Mouse (Mus musculus) left cerebral cortex, adult 9 months (tissue): ENCODE measurements around the gene Kcnj1.

ENCODE experiments used
- DNase-seq, 2 experiments: peaks; one replicate each; pipeline ENCODE4 v3.0.0; 2022; ENCODE audit warnings: low spot score in 2 of 2

Gene Kcnj1

GRCm38 (mm10) chr9:32448766-32449165 is 76.5 kb downstream of the Kcnj1 start:
- no peak for DNase-seq
